Mouse (Mus musculus) testis, adult 2 months (tissue): ENCODE data around the gene Tbcel.

ENCODE experiments used
- CTCF ChIP-seq: fragments of 200-500 bp; IDR thresholded peaks from 2 replicates; pipeline ENCODE4 v1.5.1; 2012; ENCODE audit warnings: low read depth, mild to moderate bottlenecking, inconsistent platforms, low read length, moderate library complexity; ENCODE audit not compliant: control insufficient read depth, insufficient read depth, insufficient replicate concordance
- POLR2A ChIP-seq: fragments of 200-500 bp; IDR thresholded peaks from 2 replicates; pipeline ENCODE4 v1.6.1; 2012; ENCODE audit warnings: low read depth, mild to moderate bottlenecking, inconsistent platforms, low read length, moderate library complexity; ENCODE audit not compliant: control insufficient read depth

DNA sequence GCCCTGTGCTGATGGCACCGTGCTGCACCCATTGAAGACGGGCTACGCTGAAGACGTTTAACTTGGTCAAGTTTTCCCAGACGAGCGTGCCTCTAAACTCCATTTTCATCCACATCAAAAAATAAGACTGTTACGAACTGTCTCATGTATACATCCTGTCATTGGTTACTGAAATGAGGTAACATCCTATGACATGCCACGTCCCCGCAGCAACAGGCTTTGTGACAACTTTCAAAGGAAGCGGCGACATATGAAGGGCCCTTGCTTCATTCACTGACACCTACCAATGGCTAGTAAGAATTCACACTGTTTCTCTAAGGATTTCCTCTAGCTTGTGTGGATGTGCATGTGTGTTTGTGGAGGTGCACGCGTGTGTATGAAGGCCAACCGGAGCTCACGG is 38.3 kb downstream of the Tbcel start:
- no peak for TF ChIP-seq CTCF
- TF ChIP-seq POLR2A = no peak; the same call in 1 of the 2 replicates
